Mouse (Mus musculus): ENCODE measurements at regions not wholly inside any gene's neighbourhood (a gene's known extent, or its start where the extent isn't known, plus 50 kb on each side); places are given as distances from the start of the nearest gene placed in this dataset.
"Not testable (repeated sequence)": the region's sequence is repeated elsewhere in the genome, so short reads cannot be mapped to it uniquely, and the experiment has no call there.

DNA sequence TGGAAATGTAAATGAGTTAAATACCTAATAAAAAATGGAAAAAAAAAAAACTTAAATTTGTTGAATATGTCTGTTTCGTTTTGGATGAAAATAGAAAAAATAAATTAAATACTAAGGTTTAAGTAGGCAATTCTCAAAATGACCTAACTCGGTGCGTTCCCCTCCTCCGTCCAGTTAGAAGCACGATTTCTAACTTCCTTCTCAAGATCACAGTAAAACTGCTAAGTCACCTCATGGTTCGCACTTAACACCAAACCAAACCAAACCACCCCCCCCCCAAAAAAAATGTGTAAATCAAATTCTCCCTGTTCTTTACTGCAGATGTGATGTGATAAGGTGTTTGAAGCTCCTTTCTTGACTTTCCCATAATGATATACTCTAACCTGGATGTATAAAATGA, 303.3 kb downstream of the Rprm start:
- not testable (repeated sequence) for TF ChIP-seq CTCF, POLR2A (IDR thresholded peaks at IDR 0.05; ENCODE audit: extremely low read depth, insufficient read depth, low read length)

Measured in cortical plate, adult 2 months (tissue).